Mouse (Mus musculus): Measurements from ENCODE around the gene Cd300lg.

Cd300lg gene

DNA sequence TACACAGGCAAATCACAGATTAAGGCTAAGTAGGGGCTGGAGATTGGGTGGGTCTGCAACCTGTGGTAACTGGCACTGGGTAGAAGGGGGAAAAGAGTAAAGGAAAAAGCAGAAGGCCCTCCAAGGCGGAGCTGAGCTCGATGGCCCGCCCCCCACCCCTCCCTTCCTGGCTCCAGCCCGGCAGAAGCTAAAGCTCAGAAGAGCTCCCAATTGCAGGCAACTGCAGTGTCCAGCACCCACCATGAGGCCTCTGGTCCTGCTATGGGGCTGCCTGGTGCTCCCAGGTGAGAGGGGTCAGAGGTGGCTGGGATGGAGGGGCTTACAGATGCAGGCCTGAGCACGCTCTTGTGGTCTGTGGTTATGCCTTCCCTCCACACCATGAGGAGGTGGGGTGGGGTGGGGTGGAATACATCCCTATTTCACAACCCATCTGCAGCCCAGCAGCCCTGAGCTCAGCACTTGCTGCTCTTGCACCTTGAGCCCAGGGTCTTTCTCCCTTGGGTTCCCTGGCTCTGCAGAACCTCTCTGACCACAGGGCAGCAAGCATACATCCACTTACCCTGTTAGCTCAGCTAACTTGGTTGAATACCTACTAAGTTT lies at the start of gene Cd300lg:
Cd300lg (plus strand) TSS at position 160 of the 600 bp plus-strand sequence.
- DNase-seq = no peak

DNA sequence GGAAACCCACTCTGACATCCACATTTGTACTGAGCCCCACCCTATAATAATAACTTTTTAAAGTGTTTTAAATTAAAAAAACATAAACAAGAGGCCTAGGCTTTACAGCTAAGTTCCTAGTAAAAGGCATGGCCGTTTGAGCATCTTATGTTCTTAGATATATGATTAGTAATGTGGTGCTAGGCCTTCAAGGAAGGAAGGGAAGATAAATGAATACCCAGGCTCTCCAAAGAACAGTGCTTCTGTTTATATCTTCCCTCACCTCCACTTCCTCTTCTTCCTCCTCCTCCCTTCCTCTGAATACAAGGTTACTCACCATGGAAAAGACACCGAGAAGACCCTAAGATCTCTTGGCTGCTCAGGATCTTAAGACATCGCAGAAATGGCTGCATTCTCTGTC lies 49.5 kb upstream of the Cd300lg start:
- no peak for DNase-seq

DNA sequence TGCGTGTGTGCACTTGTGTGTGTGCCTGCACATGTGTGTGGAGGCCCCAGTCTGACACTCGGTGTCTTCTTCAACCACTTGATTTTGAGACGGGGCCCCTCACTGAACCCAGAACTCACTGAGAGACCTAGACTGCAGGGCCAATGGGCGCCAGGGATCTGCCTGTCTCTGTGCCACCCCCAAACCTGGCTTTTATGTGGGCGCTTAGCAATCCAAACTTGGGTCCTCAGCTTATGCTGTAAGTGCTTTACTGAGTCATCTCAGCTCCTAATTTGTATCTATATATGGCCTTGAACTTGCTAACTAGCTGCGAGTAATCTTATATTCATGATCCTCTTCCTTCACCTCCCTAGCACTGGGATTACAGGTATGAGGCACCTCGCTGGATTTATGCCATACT lies 48.9 kb upstream of the Cd300lg start:
- no peak for DNase-seq

DNA sequence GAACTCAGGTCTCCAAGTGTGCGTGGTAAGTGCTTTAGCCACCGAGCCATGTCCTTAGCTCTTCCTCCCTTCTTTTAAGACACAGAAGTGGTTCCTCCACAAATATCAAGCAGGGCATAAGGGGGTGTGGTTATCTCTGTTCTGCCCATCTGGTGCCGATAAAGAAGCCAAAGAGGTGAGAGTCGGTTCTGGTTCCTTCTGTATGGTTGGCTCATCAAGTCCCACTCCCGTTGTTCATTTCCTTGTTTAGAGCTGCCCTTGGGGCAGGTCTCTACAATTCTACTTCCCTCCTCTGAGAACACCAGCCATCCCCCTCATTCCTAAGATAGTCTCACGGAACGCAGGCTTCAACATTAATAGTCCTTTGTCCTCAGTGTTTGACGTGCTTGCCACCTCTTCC lies 47.2 kb upstream of the Cd300lg start:
- DNase-seq = no peak

DNA sequence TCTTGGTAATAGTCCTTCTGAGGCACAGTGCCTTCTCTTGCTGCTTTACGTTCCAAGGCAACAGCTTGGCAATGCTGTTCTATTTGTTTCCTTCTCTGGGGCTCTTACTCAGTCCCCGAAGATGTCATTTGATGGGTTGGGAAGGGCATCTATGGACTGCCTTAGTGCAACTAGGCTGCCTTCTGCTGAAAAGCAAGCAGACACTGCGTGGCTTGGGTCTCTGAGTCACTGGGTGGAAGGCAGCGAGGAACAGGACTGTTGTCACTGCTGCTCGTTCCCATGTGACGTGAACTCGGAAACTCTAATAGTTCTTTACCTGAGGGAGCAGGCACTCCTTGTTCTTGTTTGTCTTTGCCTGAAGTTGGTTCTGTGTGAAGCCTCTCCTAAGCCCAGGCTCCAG lies 45.4 kb upstream of the Cd300lg start:
- no peak for DNase-seq

DNA sequence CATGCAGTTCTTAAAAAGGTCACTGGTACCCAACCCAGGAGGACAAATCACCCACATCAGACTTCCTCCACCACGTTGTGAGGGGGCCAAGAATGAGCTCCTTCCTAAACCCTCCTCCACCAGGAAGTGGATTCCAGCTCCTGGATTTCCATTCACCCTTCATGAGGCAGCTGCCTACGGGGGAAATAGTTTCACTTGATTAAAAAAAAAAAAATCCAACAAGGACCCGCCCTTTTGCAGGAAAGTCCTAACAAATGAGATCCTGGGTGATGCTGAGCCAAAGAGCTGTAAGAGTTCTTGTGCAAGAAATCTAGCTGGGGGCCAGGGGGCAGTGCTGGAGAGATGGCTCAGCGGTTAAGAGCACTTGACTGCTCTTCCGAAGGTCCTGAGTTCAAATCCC lies 43.1 kb upstream of the Cd300lg start:
- DNase-seq = no peak

DNA sequence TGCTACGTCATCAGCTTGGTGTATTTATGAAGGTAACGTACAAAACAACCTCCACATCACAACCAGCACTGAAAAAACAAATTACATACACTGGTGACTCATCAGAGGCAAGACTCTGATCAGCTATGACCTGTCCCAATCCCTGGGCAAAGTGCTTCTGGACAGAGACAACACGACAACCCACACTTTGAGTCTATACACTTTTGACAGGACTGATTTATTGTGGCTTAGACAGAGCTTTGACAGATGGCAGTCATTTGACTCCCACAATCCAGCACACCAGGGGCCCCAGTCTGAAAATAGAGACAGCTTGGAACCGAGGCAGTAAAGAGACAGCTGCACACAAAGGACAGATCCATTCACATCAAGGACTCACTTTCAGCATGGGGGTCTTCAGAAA lies 41.8 kb upstream of the Cd300lg start:
- no peak for DNase-seq

DNA sequence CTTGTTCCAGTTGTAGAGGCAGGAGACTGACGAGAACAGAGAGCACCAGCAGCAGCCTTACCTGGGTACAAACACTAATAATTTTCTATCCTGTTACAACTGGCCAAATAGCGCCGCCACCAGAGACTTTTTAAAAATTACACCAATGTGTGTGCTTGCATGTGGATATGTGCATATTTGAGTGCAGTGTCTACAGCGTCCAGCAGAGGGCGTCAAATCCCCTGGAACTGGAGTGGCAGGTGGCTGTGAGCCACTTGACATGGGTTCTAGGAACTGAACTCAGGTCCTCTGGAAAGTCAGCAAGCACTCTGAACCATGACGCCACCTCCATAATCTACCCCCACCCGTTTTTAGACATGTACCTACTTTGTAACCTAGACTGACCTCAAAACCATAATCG lies 37.1 kb upstream of the Cd300lg start:
- DNase-seq = no peak

DNA sequence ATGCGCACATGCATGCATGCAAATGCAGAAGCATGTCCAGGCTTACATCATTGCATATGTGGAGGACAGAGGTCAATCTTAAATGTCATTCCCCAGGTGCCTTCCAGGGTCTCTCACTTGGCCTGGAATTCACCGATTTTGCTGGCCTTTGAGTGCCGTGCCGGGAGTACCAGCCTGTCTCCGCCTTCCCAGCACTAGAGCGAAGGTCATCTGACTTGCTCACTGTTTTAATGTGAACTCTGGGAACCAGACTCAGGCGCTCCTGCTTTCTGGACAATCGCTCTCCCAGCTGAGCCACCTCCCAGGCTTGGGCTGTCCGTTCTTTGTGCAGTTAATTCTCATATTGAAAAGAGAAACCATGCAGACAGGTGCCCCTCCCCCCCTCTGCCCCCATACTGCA lies 35.0 kb upstream of the Cd300lg start:
- DNase-seq = no peak

DNA sequence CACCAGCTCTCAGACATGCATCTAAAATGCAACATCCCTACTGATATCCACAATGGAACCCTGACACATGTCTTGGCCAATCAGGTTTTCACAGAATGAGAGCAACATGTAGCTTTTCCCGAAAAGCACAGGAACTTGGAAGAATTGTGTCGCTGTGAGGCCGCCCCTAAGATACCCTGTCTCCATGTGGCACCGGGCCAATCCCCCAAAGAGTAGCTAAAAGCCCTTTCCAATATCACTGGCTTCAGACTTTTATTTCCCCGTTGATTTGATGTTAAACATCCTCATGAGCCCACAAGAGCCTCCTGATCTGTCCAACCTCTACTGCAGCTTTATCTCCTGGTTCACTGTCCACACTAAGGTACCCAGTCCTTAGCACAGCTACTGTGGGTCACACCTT lies 34.6 kb upstream of the Cd300lg start:
- DNase-seq = no peak

DNA sequence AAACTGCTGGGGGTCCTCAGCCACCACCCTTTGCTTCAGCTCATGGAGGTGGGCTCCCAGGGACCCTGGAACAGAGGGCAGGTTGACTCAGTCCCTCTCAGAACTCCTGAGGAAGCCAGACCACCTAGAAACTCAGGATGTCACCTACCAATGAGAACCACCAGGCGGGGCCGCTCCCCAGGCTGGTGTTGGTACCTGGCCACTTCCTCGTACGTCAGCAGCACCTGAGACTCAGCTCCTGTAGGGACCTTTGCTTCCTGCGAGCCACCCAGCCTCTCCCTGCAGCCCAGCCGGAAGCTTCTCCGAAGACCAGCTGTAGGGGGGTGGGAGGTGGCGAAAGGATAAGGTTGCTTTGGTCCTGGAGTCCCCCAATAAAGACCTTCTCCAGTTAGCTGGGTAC lies 32.9 kb upstream of the Cd300lg start:
- DNase-seq = no peak

DNA sequence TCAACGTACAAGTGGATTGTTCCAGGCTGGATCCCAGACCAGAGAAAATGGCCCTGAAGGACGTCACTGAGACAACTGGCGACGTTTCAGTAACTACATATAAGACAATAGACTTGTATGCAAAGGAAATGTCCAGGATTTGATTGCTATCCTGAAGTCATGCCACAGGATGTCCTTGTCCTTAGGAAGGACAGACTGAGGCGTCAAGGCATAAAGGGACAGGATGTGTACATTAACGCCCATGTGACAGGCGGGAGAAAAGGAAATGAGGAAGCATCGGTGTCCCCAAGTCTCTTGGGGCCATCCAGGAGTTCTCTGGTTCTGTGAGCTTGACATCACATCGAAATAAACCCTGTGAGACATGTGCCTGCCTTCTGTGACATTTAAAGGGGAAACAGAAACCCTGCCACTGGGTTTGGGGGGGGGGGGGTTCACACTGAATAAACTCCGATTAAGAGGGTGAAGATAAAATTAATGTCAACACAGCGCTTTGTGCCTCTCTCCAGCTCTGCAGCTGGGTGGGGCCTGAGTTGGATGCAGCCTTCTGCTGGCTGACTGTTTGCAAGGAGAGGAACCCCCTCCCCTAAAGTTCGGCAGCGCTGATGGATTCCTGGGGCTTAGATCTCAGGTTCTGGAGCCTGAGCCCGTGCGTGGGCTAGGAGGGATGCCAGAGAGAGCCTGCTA lies 32.2 kb upstream of the Cd300lg start:
- DNase-seq = no peak

DNA sequence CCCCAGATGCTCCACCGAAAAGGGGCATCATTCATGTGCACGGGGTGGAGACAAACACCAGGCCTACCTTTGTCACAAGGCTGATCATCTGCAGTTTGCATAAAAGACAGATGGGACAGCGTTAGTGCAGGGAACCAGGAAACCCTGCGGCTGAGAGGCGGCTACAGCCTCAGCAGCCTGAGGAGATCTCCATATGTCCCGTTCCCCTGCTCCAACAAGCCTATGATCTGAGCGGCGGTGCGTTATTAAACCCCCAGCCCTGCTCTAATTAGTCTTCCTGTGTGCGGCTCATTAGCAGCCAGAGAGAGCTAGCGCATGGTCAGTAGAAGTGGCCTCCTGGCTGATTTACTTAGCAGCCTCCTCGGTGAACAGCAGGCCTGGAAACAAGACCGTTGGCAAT lies 31.2 kb upstream of the Cd300lg start:
- DNase-seq = no peak

DNA sequence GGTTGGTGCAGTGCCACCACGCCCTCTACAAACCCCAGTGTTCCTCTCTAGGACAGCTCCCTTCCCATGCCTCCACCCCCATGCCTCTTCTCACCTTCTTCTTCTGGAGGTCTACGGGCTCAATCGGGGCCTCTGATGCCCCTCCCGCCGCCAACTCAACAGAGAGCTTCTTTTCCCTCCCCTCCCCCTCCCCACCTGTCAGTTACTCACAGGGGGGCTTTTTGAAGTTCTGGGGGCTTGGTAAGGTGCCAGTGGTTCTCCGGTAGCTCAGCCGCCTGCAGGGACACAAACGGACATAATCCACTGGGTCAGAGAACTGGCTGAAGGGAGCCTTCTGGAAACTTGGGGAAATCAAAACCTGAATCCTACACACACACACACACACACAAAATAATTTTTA lies 29.8 kb upstream of the Cd300lg start:
- DNase-seq = no peak

DNA sequence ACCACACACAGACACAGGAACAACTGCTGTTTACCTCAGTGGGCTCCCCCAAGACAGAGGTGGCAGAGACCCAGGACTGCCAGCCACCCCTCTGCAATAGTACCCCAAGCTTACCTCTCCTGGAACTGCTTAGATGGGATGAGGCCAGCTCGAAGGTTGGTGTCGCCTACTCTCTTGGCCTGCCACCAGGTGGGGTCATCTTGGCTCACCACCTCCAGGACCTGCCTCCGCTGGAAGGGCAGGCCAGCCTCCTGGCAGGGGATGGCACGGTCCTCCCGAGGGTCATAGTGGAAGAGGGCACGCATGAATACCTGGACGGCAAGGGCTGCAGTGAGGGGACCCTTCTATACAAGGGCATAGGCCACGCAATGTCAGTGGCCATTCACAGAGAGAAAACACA lies 28.1 kb upstream of the Cd300lg start:
- DNase-seq = no peak

DNA sequence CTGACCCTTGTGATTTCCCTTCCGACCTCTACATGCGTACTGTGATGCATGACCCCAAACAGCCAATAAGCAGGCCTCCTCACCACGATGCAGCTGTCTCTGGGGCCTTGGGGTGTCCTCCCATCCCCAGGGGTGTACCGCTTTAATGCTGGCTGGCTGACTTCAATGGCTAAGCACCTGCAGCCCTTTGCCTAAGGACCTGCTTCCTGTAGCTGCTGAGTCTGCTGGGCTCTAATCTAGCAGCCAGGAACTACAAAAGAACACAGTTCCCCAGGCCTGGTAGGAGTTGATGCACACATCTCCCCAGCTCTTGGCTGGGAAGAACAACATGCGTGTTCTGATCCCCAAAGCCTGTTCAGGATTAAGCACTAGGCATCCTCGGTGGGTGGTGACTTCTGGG lies 25.8 kb upstream of the Cd300lg start:
- no peak for DNase-seq

DNA sequence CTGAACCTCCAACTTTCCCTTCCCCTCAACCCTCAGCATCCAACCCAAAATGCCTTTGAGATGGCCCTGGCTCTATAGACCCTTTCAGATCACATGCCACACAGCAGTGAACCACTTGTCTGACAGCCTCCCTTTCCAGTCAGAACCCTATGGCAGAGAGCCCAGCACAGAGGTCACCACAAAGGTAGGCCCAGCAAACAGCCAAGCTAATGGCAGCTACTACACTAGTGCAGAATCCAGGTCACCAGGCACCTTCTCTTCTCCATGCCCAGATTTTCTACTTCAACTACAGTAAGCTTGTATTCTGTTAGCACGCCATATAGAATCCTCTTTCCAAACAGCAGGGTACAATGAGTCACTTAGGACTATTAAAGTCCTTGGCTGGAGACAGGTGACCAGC lies 25.2 kb upstream of the Cd300lg start:
- no peak for DNase-seq

DNA sequence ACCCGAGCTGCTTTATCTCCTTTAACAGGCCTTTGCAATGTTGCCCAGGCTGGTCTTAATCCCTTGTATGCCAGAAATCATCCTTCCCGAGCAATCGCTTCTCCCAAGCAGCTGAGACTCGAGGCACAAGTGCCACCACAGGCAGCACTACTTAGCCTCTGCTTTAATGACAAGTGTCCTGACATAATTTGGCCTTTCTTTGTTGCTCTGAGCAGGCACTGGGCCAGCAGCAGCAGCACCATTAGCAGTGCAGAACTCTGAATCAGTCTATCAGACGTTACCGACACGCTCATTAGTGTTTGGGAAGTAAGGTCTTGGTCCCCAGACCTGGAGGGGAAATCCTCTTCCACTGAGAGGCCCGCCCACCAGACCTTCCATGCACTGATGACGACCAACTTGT lies 21.6 kb upstream of the Cd300lg start:
- DNase-seq = no peak

DNA sequence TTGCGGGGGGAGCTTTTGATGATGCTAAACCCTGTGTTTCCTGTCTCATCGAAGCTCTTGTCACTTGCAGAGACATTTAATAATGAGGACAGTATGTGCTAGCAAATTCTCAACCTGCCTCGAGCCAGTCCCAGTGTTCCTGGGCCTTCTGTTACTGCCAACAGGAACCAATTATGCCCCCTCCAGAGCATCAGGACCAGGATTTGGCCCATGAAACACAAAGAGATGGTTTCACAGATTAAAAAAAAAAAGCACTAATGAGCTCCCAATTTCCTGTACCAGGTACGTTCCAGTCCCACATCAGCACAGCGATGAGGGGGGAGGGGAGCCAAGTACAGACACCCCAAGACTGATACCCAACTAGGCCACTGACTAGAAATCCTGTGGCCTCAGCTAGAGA lies 20.1 kb upstream of the Cd300lg start:
- no peak for DNase-seq

DNA sequence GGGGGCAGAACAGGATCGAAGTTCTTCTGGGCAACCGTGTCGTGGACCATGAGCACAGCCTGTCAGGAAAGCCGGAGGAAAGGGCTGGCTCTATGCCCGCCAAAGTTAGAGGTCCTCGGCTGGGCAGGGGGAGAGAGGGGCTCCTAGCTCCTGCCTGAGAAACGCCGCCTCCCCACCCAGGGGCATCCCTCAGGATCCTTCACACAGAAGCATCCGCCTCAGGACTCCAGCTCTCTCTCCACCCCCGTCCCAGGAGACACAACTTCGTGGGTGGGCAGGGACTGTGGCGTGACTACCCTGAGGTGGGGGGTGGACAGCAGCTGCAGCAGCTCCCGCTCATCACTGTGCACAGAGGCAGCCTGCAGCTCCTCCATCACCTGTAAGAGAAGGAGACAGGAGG lies 17.9 kb upstream of the Cd300lg start:
- no peak for DNase-seq

DNA sequence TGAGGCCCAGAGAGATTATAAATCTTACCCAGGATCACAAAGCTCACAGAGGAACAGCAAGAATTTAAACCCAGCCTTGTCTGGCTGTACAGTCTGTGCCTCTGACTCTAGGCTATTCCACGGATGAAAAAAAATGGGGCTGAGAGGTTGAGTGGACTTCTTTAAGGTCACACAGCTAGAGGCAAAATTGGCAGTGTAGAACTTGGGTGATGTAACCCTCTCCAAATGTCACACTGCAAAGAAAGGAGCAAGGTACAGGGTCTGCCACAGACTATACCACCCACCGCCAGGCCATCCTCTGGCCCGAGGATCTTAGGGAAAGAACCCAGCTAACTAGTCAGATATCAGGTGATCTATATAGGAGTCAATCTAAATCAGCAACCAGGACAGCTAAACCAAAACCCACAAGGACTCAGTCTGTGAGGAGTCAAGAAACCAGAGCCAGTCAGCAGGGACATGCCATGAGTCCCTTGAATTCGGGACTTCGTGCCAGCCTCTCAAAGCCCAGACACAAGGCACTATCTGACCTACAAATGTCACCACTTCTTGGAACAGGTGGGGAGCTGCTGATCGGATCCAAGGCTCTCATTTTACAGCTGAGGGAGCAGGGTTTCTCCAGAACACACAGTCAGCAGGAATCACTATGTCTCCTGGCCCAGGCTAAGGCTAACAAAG lies 17.1 kb upstream of the Cd300lg start:
- DNase-seq = no peak

DNA sequence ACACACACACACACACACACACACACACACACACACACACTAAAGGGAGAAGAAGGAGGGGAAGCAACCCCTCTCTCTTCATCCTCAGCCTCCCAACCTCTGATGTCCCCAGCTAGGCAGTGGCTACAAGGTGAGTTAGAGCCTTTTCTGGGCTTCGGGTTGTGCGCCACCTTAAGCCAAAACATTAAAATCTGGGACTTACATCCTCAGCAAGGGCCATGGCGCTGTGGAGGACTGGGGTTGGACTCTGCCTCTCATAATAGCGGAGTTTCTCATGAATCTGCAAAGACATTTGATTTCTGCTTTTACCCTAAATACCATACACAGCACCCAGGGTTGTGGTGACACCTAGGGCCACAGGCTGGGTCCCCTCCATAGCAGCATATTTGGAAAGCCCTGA lies 16.4 kb upstream of the Cd300lg start:
- DNase-seq = no peak

DNA sequence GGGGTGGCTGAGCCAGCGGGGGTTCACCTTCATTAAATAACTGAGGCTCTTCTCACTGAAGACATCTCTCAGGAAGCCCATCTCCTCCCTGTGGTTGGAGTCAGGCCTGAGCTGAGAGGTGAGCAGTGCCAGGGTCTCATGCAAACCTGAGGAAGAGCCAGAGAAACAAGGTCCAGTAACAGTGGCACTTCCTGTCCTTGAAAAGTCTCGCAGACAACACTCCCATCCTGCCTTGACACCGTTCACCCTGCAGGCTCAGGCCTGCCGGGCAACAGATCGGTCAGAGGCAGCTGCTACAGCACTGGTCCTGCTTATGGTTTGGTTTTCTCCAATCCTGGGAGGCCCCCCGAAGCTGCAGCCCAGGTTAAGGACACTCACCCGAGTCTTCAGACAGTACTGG lies 16.0 kb upstream of the Cd300lg start:
- DNase-seq = no peak

DNA sequence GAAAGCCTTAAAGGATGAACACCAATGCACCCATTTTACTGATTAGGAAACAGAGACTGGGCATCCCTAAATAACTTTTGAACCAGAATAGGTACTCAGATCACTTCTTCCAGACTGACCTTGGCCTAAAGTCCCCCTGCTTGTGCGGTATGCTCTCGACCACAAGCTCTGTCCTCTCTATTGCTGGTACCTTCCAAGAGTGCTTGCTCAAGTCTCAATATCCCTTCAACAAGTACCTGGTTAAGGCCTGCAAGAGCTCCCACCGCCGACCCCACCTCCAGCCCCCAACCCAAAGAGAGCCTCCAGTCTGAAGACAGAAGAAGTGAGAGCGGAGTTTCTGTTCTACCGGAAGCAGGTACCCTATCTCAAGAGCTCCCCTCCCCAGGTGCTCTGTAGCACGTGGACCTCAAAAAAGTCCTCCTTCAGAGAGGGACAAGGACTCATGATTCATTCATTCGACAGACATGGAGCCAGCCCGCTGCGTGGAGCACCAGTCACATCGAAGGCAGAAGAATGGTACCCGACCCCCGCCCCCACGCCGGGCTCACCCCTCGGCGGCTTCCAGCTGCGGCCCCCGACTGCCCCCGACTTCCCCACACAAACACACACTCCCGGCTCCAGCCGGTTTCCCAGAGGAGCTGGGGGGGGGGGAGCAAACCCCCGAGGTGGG lies 15.2 kb upstream of the Cd300lg start:
- peak; percentile 55 for DNase-seq

Measured in right cerebral cortex, postnatal 4 days (tissue).